Mouse (Mus musculus): ENCODE measurements at regions not wholly inside any gene's neighbourhood (a gene's known extent, or its start where the extent isn't known, plus 50 kb on each side); places are given as distances from the start of the nearest gene placed in this dataset.

DNA sequence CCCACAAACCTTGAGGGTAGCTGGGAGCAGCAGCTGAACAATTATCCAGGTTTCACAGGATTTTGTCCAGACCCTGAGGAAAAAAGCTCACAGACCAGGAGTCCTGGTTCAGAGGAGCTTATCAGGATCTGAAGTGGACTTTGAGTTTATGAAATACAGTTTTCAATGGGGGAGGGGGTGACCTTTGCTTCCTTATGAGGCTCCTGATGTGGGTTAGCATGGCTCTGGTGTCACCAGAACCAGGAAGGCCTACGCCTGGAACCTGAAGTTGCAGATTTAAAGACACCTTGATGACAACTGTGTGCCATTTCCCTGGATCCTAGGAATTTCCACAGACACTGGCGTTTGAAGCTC is 364.7 kb downstream of the Btg1 start:
- no peak for DNase-seq (ENCODE audit: low spot score)
- peak; percentile 13; the same call in 1 of the 2 replicates for ATAC-seq (ENCODE audit: insufficient read depth, low FRiP score, low TSS enrichment)
- Histone ChIP-seq H3K9ac (ENCODE audit: low read length) (no peak overlapping the region), H3K4me1 (ENCODE audit: control insufficient read depth, insufficient read depth, low read length) (no peaks in the 10 kb centered on the region), H3K27ac (ENCODE audit: low read depth, low read length) (0 out of 2 replicates have a peak overlapping the region, but pooled peaks have one; percentile 35), H3K27me3 (ENCODE audit: control insufficient read depth, insufficient read depth, low read length) (no peaks in the 10 kb centered on the region), H3K4me2 (ENCODE audit: low read depth) (no peak overlapping the region), H3K9me3 (ENCODE audit: control insufficient read depth, low read length) (no peaks in the 10 kb centered on the region), H3K4me3 (ENCODE audit: low read depth, low read length) (no peak overlapping the region), H3K36me3 (ENCODE audit: control insufficient read depth, insufficient read depth, low read length) (no peaks in the 10 kb centered on the region)
- 81% methylated on average over 2 of the region's 2 CpGs for WGBS

DNA sequence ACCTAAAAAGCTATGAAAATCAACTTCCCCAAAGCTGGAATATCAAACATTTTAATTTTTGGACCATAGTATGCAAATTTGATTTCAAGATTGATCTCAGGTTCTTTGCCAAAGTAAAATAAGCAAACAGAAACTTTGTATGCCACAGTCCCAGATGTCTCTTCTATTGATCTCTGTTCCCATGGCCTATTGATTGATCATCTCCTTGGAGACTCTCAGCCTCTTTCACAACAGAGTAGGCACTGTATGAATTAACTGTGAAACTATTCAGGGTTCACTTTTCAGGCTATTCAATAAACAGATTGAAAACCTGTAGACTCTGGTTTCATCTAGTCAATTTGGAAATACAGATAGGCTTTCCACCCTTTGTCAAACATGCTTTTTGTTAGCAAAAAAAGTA is 384.1 kb downstream of the Btg1 start:
- Histone ChIP-seq H3K4me1 (ENCODE audit: control insufficient read depth, insufficient read depth, low read length) (no peaks in the 10 kb centered on the region), H3K9ac (ENCODE audit: low read length) (no peak overlapping the region), H3K27me3 (ENCODE audit: control insufficient read depth, insufficient read depth, low read length) (no peaks in the 10 kb centered on the region), H3K4me2 (ENCODE audit: low read depth) (no peak overlapping the region), H3K9me3 (ENCODE audit: control insufficient read depth, low read length) (no peaks in the 10 kb centered on the region), H3K36me3 (ENCODE audit: control insufficient read depth, insufficient read depth, low read length) (no peaks in the 10 kb centered on the region), H3K27ac (ENCODE audit: low read depth, low read length) (no peak overlapping the region), H3K4me3 (ENCODE audit: low read depth, low read length) (no peak overlapping the region)
- no peak for ATAC-seq (ENCODE audit: insufficient read depth, low FRiP score, low TSS enrichment)
- no peak for DNase-seq (ENCODE audit: low spot score)

DNA sequence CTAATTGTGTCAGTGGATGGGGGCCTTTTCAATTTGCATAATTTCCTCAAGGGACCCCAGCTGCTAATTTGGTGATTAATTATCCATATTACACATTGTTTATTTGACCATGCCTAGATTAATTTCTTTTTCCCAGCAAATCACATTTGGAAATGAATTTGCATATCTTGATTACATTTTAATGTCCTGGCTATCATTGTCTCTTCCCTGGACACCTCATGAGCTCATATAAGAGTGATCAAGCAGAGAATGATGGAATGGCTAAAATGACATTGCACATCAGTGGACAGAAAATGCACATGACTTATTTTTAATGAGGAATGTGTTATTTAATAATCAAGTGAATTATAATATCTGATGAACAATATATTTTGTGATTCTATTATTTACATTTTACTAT is 392.1 kb downstream of the Btg1 start:
- ATAC-seq (ENCODE audit: insufficient read depth, low FRiP score, low TSS enrichment): no peak
- H3K27me3 ChIP-seq (ENCODE audit: control insufficient read depth, insufficient read depth, low read length): no peaks in the 10 kb centered on the region
- no peaks in the 10 kb centered on the region for H3K9me3 ChIP-seq (ENCODE audit: control insufficient read depth, low read length)
- no peaks in the 10 kb centered on the region for H3K36me3 ChIP-seq (ENCODE audit: control insufficient read depth, insufficient read depth, low read length)
- no peak for DNase-seq (ENCODE audit: low spot score)
- H3K4me3 ChIP-seq (ENCODE audit: low read depth, low read length): no peak overlapping the region
- H3K4me2 ChIP-seq (ENCODE audit: low read depth): no peak overlapping the region
- H3K9ac ChIP-seq (ENCODE audit: low read length): no peak overlapping the region
- no peaks in the 10 kb centered on the region for H3K4me1 ChIP-seq (ENCODE audit: control insufficient read depth, insufficient read depth, low read length)
- H3K27ac ChIP-seq (ENCODE audit: low read depth, low read length): no peak overlapping the region

DNA sequence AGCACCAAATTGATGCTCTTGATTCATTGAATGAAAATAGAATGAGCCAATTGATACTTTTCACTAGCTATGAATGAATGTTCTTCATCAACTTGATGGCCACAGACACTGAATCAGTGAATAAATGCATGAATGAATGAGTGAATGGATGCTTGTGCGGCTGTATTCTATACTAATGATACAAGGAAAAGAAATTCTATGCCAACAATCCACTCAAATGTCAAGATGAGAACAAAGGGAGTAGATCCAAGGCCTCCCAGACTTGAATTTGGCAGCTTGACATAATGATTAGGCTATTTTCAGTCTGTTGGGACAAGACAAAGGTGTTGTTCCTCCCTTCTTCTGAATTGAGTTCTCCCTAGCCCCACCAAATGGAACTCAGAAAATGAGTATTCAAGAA is 393.1 kb downstream of the Btg1 start:
- no peak for DNase-seq (ENCODE audit: low spot score)
- no peak overlapping the region for H3K27ac ChIP-seq (ENCODE audit: low read depth, low read length)
- H3K4me3 ChIP-seq (ENCODE audit: low read depth, low read length): no peak overlapping the region
- no peaks in the 10 kb centered on the region for H3K36me3 ChIP-seq (ENCODE audit: control insufficient read depth, insufficient read depth, low read length)
- 67% methylated on average over 1 of the region's 1 CpGs for WGBS
- no peak overlapping the region for H3K4me2 ChIP-seq (ENCODE audit: low read depth)
- no peak for ATAC-seq (ENCODE audit: insufficient read depth, low FRiP score, low TSS enrichment)
- H3K9me3 ChIP-seq (ENCODE audit: control insufficient read depth, low read length): no peaks in the 10 kb centered on the region
- H3K27me3 ChIP-seq (ENCODE audit: control insufficient read depth, insufficient read depth, low read length): no peaks in the 10 kb centered on the region
- H3K9ac ChIP-seq (ENCODE audit: low read length): no peak overlapping the region
- H3K4me1 ChIP-seq (ENCODE audit: control insufficient read depth, insufficient read depth, low read length): no peaks in the 10 kb centered on the region

DNA sequence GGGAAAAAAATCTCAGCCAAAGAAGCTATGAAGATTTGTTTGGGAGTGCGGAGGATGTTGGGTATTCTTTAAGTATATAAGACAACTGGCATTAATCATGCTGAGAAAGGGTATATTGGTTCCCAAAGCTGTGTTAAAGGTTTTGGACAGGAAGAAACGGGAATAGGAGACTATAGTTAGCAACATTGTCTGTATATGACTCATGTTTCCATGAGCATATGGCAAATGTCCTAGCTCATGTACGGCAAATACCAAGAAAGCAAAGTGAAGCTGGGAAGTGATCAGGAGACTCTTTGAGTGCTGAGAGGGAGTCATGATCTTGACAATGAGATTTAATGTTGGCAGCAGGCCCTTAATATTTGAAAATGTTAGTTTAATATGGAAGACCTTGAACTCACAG is 401.8 kb downstream of the Btg1 start:
- Histone ChIP-seq H3K4me2 (ENCODE audit: low read depth) (no peak overlapping the region), H3K9me3 (ENCODE audit: control insufficient read depth, low read length) (no peaks in the 10 kb centered on the region), H3K9ac (ENCODE audit: low read length) (no peak overlapping the region), H3K27ac (ENCODE audit: low read depth, low read length) (no peak overlapping the region), H3K36me3 (ENCODE audit: control insufficient read depth, insufficient read depth, low read length) (no peaks in the 10 kb centered on the region), H3K27me3 (ENCODE audit: control insufficient read depth, insufficient read depth, low read length) (no peaks in the 10 kb centered on the region), H3K4me1 (ENCODE audit: control insufficient read depth, insufficient read depth, low read length) (no peaks in the 10 kb centered on the region), H3K4me3 (ENCODE audit: low read depth, low read length) (no peak overlapping the region)
- 84% methylated on average over 3 of the region's 3 CpGs for WGBS
- DNase-seq (ENCODE audit: low spot score) (no peak), ATAC-seq (ENCODE audit: insufficient read depth, low FRiP score, low TSS enrichment) (no peak)

DNA sequence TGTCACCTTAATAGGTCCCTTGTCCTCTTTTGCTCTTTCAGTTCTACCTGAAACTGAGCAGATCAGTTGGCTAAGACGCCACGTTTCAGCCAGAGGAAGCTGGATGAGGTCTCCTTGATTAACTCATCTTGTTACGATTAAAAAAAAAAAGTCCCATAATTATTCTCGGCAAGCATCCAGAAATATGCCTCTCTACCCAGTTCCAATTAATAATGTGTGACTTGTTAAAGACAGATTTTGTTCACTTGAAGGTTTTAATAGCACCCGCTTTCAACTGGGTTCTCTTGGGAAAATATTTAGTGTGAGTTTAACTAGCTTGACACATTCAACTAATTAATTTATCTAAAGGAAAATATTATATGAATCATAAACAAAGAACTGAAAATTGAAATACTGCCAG is 412.0 kb downstream of the Btg1 start:
- no peaks in the 10 kb centered on the region for H3K4me1 ChIP-seq (ENCODE audit: control insufficient read depth, insufficient read depth, low read length)
- ATAC-seq (ENCODE audit: insufficient read depth, low FRiP score, low TSS enrichment) (no peak), DNase-seq (ENCODE audit: low spot score) (no peak)
- no peaks in the 10 kb centered on the region for H3K36me3 ChIP-seq (ENCODE audit: control insufficient read depth, insufficient read depth, low read length)
- no peak overlapping the region for H3K4me2 ChIP-seq (ENCODE audit: low read depth)
- no peaks in the 10 kb centered on the region for H3K9me3 ChIP-seq (ENCODE audit: control insufficient read depth, low read length)
- no peak overlapping the region for H3K27ac ChIP-seq (ENCODE audit: low read depth, low read length)
- H3K4me3 ChIP-seq (ENCODE audit: low read depth, low read length): no peak overlapping the region
- no peaks in the 10 kb centered on the region for H3K27me3 ChIP-seq (ENCODE audit: control insufficient read depth, insufficient read depth, low read length)
- 92% methylated on average over 5 of the region's 5 CpGs for WGBS
- no peak overlapping the region for H3K9ac ChIP-seq (ENCODE audit: low read length)

DNA sequence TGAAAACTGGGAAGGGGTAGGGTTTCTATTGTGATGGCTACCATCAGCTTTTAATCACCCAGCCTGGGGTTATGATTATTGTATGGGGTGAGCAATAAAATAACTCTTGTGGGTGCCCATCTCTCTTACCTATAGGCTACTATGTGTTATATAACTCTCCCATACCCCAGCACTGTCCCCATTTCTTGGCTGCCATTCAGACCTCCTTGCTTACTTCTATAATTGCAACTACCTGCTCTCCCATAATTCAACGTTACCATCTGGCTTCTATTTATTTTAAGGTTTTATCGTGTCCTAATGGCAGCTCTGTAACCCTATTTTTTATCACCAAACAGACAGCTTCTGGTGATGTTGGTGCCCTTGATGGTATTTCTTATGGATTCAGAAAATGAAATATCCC is 414.2 kb downstream of the Btg1 start:
- H3K4me3 ChIP-seq (ENCODE audit: low read depth, low read length): no peak overlapping the region
- no peak overlapping the region for H3K27ac ChIP-seq (ENCODE audit: low read depth, low read length)
- H3K4me2 ChIP-seq (ENCODE audit: low read depth): no peak overlapping the region
- DNase-seq (ENCODE audit: low spot score) (no peak), ATAC-seq (ENCODE audit: insufficient read depth, low FRiP score, low TSS enrichment) (no peak)
- WGBS: 93% methylated on average over 2 of the region's 2 CpGs
- no peaks in the 10 kb centered on the region for H3K9me3 ChIP-seq (ENCODE audit: control insufficient read depth, low read length)
- no peak overlapping the region for H3K9ac ChIP-seq (ENCODE audit: low read length)
- no peaks in the 10 kb centered on the region for H3K27me3 ChIP-seq (ENCODE audit: control insufficient read depth, insufficient read depth, low read length)
- no peaks in the 10 kb centered on the region for H3K36me3 ChIP-seq (ENCODE audit: control insufficient read depth, insufficient read depth, low read length)
- no peaks in the 10 kb centered on the region for H3K4me1 ChIP-seq (ENCODE audit: control insufficient read depth, insufficient read depth, low read length)

DNA sequence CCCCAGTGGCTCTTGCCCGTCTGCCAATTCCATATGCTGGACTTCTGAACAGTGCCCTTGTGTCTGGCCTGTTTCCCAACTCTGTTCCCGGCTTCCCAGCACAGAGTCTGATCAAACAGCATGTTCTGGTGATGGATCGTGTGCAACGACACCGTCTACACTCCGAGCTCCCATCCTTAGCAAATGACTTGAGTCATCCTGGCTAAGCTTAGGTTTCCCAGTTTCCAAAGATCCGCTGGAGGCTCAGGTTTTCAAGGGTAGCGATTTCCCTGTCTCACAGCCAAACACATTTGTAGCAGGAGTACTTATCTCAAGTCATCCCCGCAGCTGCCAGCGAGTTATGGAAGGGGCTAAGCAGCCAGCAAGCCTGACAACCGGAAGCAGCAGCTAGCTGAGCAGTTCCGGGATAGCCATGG is 418.6 kb downstream of the Btg1 start:
- DNase-seq (ENCODE audit: low spot score) (no peak), ATAC-seq (ENCODE audit: insufficient read depth, low FRiP score, low TSS enrichment) (no peak)
- 84% methylated on average over 12 of the region's 12 CpGs for WGBS
- H3K4me1 ChIP-seq (ENCODE audit: control insufficient read depth, insufficient read depth, low read length): no peaks in the 10 kb centered on the region
- H3K4me2 ChIP-seq (ENCODE audit: low read depth): no peak overlapping the region
- H3K27me3 ChIP-seq (ENCODE audit: control insufficient read depth, insufficient read depth, low read length): no peaks in the 10 kb centered on the region
- H3K36me3 ChIP-seq (ENCODE audit: control insufficient read depth, insufficient read depth, low read length): no peaks in the 10 kb centered on the region
- no peaks in the 10 kb centered on the region for H3K9me3 ChIP-seq (ENCODE audit: control insufficient read depth, low read length)
- no peak overlapping the region for H3K27ac ChIP-seq (ENCODE audit: low read depth, low read length)
- H3K4me3 ChIP-seq (ENCODE audit: low read depth, low read length): no peak overlapping the region
- no peak overlapping the region for H3K9ac ChIP-seq (ENCODE audit: low read length)

DNA sequence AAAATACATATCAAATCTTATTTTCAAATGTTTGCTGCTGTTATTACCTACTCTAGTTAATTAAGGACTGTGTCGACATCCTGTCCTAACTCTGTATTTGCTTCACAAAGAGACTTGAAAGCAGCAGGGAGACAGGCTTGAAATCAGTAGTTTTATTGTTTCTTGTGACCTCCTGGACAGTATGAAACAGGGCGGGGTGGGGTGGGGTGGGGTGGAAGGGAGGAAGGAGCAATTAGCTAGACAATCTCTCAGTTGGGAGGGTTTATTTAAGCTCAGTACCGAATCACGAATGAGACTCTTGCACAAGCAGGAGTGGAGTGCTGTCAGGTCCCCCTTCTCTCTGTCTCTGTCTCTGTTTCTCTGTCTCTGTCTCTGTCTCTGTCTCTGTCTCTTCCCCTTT is 421.2 kb downstream of the Btg1 start:
- no peaks in the 10 kb centered on the region for H3K9me3 ChIP-seq (ENCODE audit: control insufficient read depth, low read length)
- no peak overlapping the region for H3K9ac ChIP-seq (ENCODE audit: low read length)
- no peaks in the 10 kb centered on the region for H3K36me3 ChIP-seq (ENCODE audit: control insufficient read depth, insufficient read depth, low read length)
- no peaks in the 10 kb centered on the region for H3K4me1 ChIP-seq (ENCODE audit: control insufficient read depth, insufficient read depth, low read length)
- H3K4me2 ChIP-seq (ENCODE audit: low read depth): no peak overlapping the region
- WGBS: 41% methylated on average over 4 of the region's 4 CpGs
- no peak overlapping the region for H3K4me3 ChIP-seq (ENCODE audit: low read depth, low read length)
- no peaks in the 10 kb centered on the region for H3K27me3 ChIP-seq (ENCODE audit: control insufficient read depth, insufficient read depth, low read length)
- DNase-seq (ENCODE audit: low spot score) (no peak), ATAC-seq (ENCODE audit: insufficient read depth, low FRiP score, low TSS enrichment) (no peak)
- no peak overlapping the region for H3K27ac ChIP-seq (ENCODE audit: low read depth, low read length)
